Mouse (Mus musculus): ENCODE measurements around the gene Arnt2.

The Arnt2 gene

GRCm38 (mm10) chr7:84409896-84410521 is at the start of gene Arnt2:
Gene Arnt2 (minus strand): TSS chr7:84410176.
- no peak for DNase-seq (ENCODE audit: low spot score)

GRCm38 (mm10) chr7:84451681-84452080 is 41.7 kb upstream of the Arnt2 start:
- no peak for DNase-seq (ENCODE audit: low spot score)

GRCm38 (mm10) chr7:84449066-84449465 is 39.1 kb upstream of the Arnt2 start:
- DNase-seq (ENCODE audit: low spot score): peak; percentile 63

GRCm38 (mm10) chr7:84448512-84448911 is 38.5 kb upstream of the Arnt2 start:
- no peak for DNase-seq (ENCODE audit: low spot score)

GRCm38 (mm10) chr7:84447740-84448435 is 37.9 kb upstream of the Arnt2 start:
- DNase-seq (ENCODE audit: low spot score): no peak

GRCm38 (mm10) chr7:84447060-84447459 is 37.1 kb upstream of the Arnt2 start:
- no peak for DNase-seq (ENCODE audit: low spot score)

GRCm38 (mm10) chr7:84442343-84442911 is 32.5 kb upstream of the Arnt2 start:
- DNase-seq (ENCODE audit: low spot score): no peak

GRCm38 (mm10) chr7:84439606-84440005 is 29.6 kb upstream of the Arnt2 start:
- DNase-seq (ENCODE audit: low spot score): no peak

- DNase-seq (ENCODE audit: low spot score): no peak
These were observed 24.9 kb upstream of the Arnt2 start for GRCm38 (mm10) chr7:84434901-84435300.

GRCm38 (mm10) chr7:84432151-84432550 is 22.2 kb upstream of the Arnt2 start:
- no peak for DNase-seq (ENCODE audit: low spot score)

- no peak for DNase-seq (ENCODE audit: low spot score)
These were observed 17.2 kb upstream of the Arnt2 start for GRCm38 (mm10) chr7:84427221-84427620.

GRCm38 (mm10) chr7:84424670-84425385 is 14.9 kb upstream of the Arnt2 start:
- DNase-seq (ENCODE audit: low spot score): no peak

- no peak for DNase-seq (ENCODE audit: low spot score)
These were observed 11.8 kb upstream of the Arnt2 start for GRCm38 (mm10) chr7:84421753-84422152.

- no peak for DNase-seq (ENCODE audit: low spot score)
These were observed 11.3 kb upstream of the Arnt2 start for GRCm38 (mm10) chr7:84421291-84421665.

- DNase-seq (ENCODE audit: low spot score): no peak
These were observed 10.8 kb upstream of the Arnt2 start for GRCm38 (mm10) chr7:84420581-84421290.

- DNase-seq (ENCODE audit: low spot score): no peak
These were observed 7.5 kb upstream of the Arnt2 start for GRCm38 (mm10) chr7:84417441-84417840.

- DNase-seq (ENCODE audit: low spot score): no peak
These were observed 2.6 kb upstream of the Arnt2 start for GRCm38 (mm10) chr7:84412570-84412969.

GRCm38 (mm10) chr7:84409241-84409895 is 608 bp downstream of the Arnt2 start:
- DNase-seq (ENCODE audit: low spot score): no peak

GRCm38 (mm10) chr7:84408282-84408681 is 1.7 kb downstream of the Arnt2 start:
- no peak for DNase-seq (ENCODE audit: low spot score)

- no peak for DNase-seq (ENCODE audit: low spot score)
These were observed 6.6 kb downstream of the Arnt2 start for GRCm38 (mm10) chr7:84403371-84403770.

- no peak for DNase-seq (ENCODE audit: low spot score)
These were observed 8.1 kb downstream of the Arnt2 start for GRCm38 (mm10) chr7:84401641-84402455.
